Mouse (Mus musculus): ENCODE results near the gene Olfr524.

Olfr524 gene

GRCm38 (mm10) chr7:140205864-140206263 lies at the start of gene Olfr524:
Gene Olfr524, minus strand, starts transcription at chr7:140205964.
- DNase-seq (ENCODE audit: extremely low spot score), result no peak

DNA sequence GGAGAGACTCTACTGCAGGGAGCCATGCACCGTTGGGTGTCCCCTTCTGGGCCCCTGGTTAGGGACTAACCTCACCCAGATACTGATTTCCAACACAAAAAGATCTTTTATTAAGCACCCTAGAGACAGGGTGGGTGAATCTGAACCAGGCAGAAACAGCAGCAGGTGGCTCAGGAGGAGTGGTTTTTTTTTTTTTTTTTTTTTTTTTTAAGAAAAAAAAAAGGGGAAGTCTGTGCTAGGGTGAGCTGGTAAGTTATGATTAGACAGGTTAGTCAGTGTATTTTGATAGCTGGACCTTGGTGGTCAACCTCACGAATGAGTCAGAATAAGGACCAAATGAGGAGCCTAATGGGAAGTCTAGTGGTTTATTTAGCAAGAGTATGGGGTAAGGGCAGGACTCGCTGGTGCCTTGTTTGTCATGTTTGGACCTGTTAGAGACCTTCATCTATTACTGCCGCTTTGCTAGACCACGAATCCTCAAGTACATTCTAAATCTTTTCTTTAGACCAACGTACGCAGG lies 48.1 kb upstream of the Olfr524 start:
- no peak for DNase-seq (ENCODE audit: extremely low spot score)

- no peak for DNase-seq (ENCODE audit: extremely low spot score)
Observed at GRCm38 (mm10) chr7:140247216-140247615, 41.5 kb upstream of the Olfr524 start, which contains the start of gene 5830411N06Rik. Gene 5830411N06Rik, plus strand, starts transcription at chr7:140247284.

DNA sequence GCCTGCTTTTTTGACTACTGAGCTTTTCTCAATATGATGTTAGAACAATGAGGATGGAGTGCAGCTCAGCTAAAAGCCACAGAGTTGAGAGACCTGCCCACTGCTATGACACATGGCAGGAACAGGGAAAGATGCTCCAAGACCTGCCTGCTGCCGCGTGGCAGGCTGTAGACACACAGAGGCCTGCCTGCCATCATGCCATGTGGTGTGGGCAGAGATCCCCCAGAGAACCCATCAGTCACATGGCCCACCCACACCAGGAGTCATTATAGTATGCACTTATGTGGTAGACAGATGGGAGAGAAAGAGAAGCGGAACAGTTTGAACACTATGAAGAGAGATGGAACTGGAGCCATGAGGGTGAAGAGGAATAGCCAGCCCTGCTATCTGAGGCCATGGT lies 27.9 kb upstream of the Olfr524 start:
- DNase-seq (ENCODE audit: extremely low spot score), result no peak

DNA sequence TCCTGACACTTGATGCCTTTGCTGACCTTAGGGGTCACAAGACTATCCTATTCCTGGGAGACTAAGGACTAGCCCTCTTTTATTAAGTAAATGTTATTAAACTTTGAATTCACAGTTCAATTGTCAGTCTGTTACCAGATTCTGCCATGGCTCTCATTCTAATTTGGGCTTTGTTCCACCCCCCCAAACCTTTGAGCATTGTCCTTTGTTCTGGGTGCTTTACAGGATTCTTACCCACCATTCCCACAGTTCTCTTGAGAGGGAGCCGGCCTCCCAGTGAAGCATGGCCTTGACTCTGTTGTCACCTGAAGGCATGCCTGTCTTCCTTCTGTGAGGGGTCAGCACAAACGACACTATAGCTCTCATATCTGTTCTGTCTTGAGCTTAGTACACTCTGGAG lies 25.3 kb upstream of the Olfr524 start:
- no peak for DNase-seq (ENCODE audit: extremely low spot score)

DNA sequence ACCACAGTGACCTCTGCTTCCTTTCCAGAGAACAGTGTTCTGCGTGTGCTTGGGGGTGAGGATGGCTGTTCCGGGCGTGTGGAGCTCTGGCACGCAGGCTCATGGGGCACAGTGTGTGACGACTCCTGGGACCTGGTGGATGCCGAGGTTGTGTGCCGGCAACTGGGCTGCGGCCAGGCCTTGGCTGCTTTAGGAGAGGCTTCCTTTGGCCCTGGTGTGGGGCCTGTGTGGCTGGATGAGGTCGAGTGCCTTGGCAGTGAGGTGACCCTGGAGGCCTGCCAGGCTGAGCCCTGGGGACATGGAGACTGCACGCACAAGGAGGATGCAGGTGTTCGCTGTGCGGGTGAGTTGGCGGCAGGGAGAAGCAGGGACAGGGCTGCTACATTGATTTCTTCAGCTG lies 22.7 kb upstream of the Olfr524 start:
- no peak for DNase-seq (ENCODE audit: extremely low spot score)

DNA sequence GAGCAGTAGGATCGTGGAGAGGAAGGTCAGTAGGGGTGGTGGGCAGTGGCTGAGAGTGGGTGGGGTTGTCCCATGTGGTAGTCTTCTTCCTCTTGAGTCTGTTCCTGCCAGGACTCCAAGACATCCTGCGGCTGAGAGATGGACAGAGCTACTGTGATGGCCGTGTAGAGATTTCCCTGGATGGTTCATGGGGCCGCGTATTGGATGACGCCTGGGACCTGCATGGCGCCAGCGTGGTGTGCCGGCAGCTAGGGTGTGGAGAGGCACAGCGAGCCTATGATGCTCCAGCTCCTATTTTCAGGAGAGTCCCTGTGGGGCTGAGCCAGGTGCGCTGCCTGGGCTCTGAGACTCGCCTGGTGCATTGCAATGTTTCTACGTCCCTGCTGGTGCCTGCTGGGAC lies 18.4 kb upstream of the Olfr524 start:
- no peak for DNase-seq (ENCODE audit: extremely low spot score)

GRCm38 (mm10) chr7:140220375-140220774 lies 14.6 kb upstream of the Olfr524 start:
- DNase-seq (ENCODE audit: extremely low spot score), result no peak

GRCm38 (mm10) chr7:140219268-140219667 lies 13.5 kb upstream of the Olfr524 start:
- peak; percentile 13 for DNase-seq (ENCODE audit: extremely low spot score)

DNA sequence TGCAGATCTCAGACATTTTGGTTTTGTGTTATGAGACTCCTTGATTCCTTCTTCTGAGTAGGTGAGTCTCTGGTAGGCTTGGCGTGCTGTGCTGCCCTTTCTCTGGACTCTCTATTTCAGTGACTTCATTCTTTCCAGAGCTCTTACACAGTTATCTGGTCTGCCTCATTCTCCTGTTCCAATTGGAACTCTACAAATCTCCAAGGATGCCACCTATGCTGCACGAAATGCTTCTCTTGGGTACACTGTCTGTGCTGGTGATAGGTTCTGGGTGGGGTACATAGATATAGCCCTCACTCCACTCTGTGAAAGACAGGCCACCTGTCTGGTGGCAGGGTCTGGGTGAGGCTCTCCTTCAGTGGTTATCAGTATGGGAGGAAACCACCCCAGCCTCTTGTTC lies 12.2 kb upstream of the Olfr524 start, which contains the start of gene Cd163l1:
Gene Cd163l1 (plus strand): TSS at position 301 of the 400 bp plus-strand sequence.
- no peak for DNase-seq (ENCODE audit: extremely low spot score)

- no peak for DNase-seq (ENCODE audit: extremely low spot score)
Observed at GRCm38 (mm10) chr7:140213841-140214240, 8.1 kb upstream of the Olfr524 start.

GRCm38 (mm10) chr7:140208677-140209076 lies 2.9 kb upstream of the Olfr524 start:
- no peak for DNase-seq (ENCODE audit: extremely low spot score)

- no peak for DNase-seq (ENCODE audit: extremely low spot score)
Observed at GRCm38 (mm10) chr7:140208153-140208552, 2.4 kb upstream of the Olfr524 start.

GRCm38 (mm10) chr7:140206904-140207303 lies 1.1 kb upstream of the Olfr524 start:
- DNase-seq (ENCODE audit: extremely low spot score), result no peak

DNA sequence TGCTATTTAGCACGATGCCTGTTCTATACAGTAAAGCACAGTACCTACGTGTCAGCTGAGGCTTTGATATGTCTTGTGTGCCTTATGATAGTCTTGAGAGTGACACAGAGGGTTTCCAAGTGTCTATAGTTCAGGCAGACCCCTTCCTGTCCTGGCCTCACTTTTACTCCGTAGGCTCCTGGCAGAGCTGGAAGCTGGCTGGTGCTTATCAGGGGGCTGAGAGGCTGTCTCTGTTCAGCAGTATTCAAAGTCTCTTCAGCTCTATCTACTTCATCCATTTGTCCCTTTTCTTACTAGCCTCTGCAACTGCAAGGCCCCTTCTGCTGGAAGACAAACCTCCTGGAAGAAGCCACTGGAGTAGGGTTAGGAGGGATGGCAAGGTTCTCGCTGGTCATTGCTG lies 4.7 kb downstream of the Olfr524 start:
- DNase-seq (ENCODE audit: extremely low spot score), result no peak

DNA sequence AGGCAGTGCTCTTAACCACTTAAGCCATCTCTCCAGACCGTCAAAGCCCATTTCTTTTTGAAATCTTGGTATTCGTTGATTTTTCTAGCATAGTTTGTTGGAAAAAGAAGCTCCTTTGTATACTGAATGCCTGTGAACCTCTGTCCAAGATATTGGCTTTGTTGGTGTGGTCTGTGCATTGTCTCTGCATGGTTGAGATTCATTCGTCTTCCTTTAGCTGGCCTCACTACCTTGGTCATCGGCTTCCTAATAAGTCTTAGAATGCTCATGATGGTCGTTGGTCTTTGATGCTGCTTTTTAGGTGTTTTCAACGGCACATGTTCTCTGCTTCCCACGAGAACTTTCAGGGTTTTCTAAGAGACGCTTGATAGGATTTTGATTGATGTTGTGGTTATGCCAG lies 9.8 kb downstream of the Olfr524 start:
- DNase-seq (ENCODE audit: extremely low spot score), result no peak

- no peak for DNase-seq (ENCODE audit: extremely low spot score)
Observed at GRCm38 (mm10) chr7:140194031-140194430, 11.7 kb downstream of the Olfr524 start.

GRCm38 (mm10) chr7:140192851-140193250 lies 12.9 kb downstream of the Olfr524 start:
- no peak for DNase-seq (ENCODE audit: extremely low spot score)

DNA sequence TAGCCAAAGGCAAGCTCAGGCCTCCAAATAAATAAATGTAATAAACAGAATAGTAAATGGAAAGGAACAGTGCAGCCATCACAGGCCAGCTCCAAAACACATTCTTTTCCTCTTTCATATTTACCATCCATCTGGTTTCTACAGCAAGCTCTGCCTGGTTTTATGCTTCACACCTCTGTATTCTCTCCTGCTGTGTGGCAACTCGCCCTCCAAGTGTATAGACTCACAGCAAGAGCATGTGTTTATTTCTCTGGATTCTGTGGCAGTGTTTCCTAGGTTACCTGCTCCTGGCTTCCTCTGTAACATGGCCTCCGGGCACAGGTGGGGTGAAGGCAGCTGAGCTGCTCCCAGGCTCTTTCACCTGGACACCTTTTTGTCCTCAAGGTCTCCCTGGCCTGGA lies 13.3 kb downstream of the Olfr524 start:
- no peak for DNase-seq (ENCODE audit: extremely low spot score)

DNA sequence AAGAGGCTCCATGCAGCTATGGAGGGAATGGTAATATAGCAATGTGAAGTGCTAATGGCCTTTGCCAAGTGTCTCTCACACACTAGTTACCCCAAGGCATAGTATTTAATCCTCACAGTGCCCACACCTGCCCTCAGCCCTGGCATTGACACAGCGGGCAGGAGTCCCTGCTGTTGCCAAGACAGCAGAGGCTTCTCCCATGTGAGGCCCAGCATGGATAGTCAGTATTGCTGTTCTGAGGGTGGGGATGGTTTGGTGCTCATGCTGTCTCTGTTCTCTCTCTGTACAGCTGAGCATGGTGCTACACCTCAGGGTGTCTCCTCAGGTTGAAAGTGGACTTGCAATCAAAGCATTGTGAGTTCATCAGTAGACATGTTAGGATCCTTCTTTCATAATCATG lies 15.3 kb downstream of the Olfr524 start:
- DNase-seq (ENCODE audit: extremely low spot score), result no peak

- DNase-seq (ENCODE audit: extremely low spot score), result peak; percentile 24
Observed at GRCm38 (mm10) chr7:140188391-140189328, 17.1 kb downstream of the Olfr524 start.

- no peak for DNase-seq (ENCODE audit: extremely low spot score)
Observed at GRCm38 (mm10) chr7:140187721-140188390, 17.9 kb downstream of the Olfr524 start.
